Mouse (Mus musculus): ENCODE results near the gene Ccdc137.

DNA sequence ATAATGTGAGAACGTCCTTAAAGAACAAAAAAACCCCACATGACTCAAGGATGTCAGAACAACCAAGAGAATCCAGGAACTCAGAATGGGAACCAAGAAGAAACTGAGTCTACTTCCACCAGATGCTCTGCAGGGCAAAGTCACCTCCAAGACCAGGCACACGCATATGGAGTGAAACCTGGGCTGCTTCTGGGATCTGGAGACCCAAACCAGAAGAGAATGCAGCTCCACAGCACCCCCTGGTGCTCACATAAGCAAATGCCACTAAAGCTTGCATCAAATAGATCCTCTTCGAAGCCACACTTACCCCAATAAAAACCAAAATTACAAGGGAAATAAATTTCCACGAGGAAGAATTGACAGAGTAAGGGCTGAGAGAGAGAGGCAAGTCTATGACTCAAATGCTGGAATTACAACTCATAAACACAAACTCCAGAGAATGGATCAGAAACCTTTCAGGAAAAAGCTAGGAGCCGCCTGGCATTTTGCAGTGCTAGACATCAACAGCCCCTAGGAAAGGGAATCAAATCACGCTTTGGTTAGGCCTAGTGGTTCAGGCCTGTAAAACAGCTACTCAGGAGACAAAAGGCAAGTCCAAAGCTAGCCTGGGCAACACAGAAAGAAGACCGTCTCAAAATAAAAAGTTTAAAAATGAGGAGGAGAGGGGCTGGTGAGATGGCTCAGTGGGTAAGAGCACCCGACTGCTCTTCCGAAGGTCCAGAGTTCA lies 34.2 kb upstream of the Ccdc137 start:
- TF ChIP-seq CTCF (IDR thresholded peaks at IDR 0.05; ENCODE audit: control insufficient read depth, insufficient read depth, insufficient read length): no peak
- TF ChIP-seq MYOD1 (IDR thresholded peaks at IDR 0.05; ENCODE audit: control insufficient read depth, insufficient read length, low read depth): no peak
- no peak for TF ChIP-seq USF1 (IDR thresholded peaks at IDR 0.05; ENCODE audit: low read depth)
- no peak for TF ChIP-seq FOSL1 (IDR thresholded peaks at IDR 0.05; ENCODE audit: insufficient read depth, low read length, poor library complexity, severe bottlenecking)
- TF ChIP-seq CEBPB (IDR thresholded peaks at IDR 0.05; ENCODE audit: low read depth): no peak
- TF ChIP-seq MAX (IDR thresholded peaks at IDR 0.05): no peak
- TF ChIP-seq MYOG (IDR thresholded peaks at IDR 0.05; ENCODE audit: control insufficient read depth, extremely low read depth, insufficient read length): no peak

All from C2C12 (cell line).